Mouse (Mus musculus) cortical plate, adult 2 months (tissue): ENCODE data around the gene Nat14. TPM values are rescaled to one million over a fixed set of nuclear protein-coding genes. Genes with fewer than 3 reads are reported as not detected.
A peak's percentile ranks its signal among the peaks of the same experiment; 100 is the strongest.

Experiments used
- H3K27ac ChIP-seq: fragments of 200-500 bp; 2 replicates; pipeline ENCODE4 v1.5.1; 2012; ENCODE audit warnings: low read length, control low read depth, inconsistent platforms; ENCODE audit not compliant: insufficient read depth
- H3K4me1 ChIP-seq: fragments of 200-500 bp; 2 replicates; pipeline ENCODE4 v1.6.1; 2011; ENCODE audit warnings: low read length; ENCODE audit not compliant: control insufficient read depth, insufficient read depth
- H3K4me3 ChIP-seq: fragments of 200-500 bp; 2 replicates; pipeline ENCODE4 v1.5.1; 2011; ENCODE audit warnings: mild to moderate bottlenecking, low read length, control low read depth; ENCODE audit not compliant: insufficient read depth
- CTCF ChIP-seq: fragments of 200-500 bp; IDR thresholded peaks from 2 replicates; pipeline ENCODE4 v1.5.1; 2011; ENCODE audit warnings: mild to moderate bottlenecking, control low read depth, low read length; ENCODE audit not compliant: insufficient read depth; ENCODE audit errors: extremely low read depth
- POLR2A ChIP-seq: fragments of 200-500 bp; IDR thresholded peaks from 2 replicates; pipeline ENCODE4 v1.6.1; 2011; ENCODE audit warnings: mild to moderate bottlenecking, low read length, control low read depth; ENCODE audit not compliant: insufficient read depth; ENCODE audit errors: extremely low read depth
- polyA plus RNA-seq: library from polyadenylated mRNA; depleted of rRNA; stranded (reverse); fragments of >200 nt; gene quantifications from 2 replicates; pipeline ENCODE4 v1.2.3, GENCODE M21; 2012; rRNA removed

Nat14 gene
- polyA plus RNA-seq, 1 experiment: 94.0 TPM

DNA sequence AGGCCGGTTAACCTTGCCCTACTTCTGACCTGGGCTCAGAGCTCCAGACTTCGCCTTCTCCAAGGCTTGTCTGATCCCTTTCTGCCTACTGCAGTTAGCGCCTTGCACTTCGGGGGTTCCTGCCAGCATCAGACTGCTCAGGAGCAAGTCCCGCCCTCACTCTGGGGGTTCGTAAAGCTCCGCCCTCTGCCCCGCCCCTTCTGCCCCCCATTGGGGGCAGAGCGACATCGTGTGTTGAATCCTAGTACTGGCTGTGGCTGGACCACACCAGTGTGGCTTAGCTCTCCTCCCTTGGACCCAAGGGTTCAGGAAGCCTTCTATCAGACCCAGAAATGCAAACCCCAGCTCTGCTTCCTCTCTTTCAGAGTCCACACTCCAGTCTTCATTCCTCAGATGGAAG is 42.4 kb downstream of the Nat14 start, which contains the start of gene Sbk2:
Sbk2 (minus strand) TSS at position 135 of the 400 bp plus-strand sequence.
- peak; percentile 62 for TF ChIP-seq CTCF
- TF ChIP-seq POLR2A: no peak
- Histone ChIP-seq H3K4me1 (no peaks in the 10 kb centered on the region), H3K4me3 (no peak within 1 kb of the TSS), H3K27ac (no peak within 1 kb of the TSS)

GRCm38 (mm10) chr7:4964988-4965387 is 43.2 kb downstream of the Nat14 start:
- Histone ChIP-seq H3K4me1 (no peaks in the 10 kb centered on the region), H3K27ac (no peak overlapping the region), H3K4me3 (no peak overlapping the region)
- TF ChIP-seq POLR2A (no peak), CTCF (no peak)

DNA sequence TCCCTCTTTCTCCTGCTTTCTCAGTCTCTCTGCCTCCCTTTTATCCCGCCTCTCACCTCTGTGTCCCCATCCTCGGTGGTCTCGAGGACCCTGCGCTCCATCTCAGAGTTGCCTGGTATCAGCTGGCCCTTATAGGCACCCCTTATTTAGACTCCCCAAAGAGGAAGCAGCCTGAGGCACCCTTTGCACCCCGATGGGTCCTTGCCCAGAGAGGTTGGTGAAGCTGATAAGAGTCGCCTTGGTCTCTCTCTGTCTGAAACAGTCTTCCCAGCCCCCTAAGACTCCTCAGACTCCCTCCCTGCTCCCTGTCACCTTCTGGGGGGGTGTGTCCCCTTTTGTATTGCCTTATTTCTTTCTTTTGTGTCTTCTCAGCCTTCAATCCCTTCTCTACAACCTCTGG is 49.2 kb downstream of the Nat14 start, which contains the start of gene Sbk3:
Sbk3 (minus strand) TSS at position 101 of the 400 bp plus-strand sequence.
- no peak within 1 kb of the TSS for H3K27ac ChIP-seq

DNA sequence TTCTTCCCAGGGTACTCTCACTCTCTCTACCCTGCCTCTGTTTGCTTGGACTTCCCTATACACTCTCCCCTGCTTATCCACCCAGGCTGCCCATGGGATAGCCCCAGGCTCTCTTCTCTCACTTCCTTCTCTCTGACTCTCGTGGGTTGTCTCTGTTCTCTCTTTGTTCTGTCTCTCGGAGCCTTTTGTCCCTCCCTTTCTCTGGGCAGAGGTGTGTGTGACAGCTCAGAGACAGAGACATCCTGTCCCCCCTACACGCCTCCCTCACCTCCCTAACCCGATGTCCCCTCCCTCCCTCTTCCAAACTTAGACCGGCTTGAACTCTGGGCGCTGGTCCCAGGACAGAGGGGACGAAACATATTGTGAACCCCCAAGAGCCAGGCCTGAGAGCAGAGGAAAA is 49.9 kb downstream of the Nat14 start:
- H3K4me3 ChIP-seq: no peak overlapping the region
- TF ChIP-seq CTCF (no peak), POLR2A (no peak)
- H3K4me1 ChIP-seq: no peaks in the 10 kb centered on the region
- H3K27ac ChIP-seq: no peak overlapping the region

More for the DNA sequence above, 49.2 kb downstream of the Nat14 start, which contains the start of gene Sbk3:
- no peak within 1 kb of the TSS for H3K4me3 ChIP-seq
- no peaks in the 10 kb centered on the region for H3K4me1 ChIP-seq
- TF ChIP-seq POLR2A: no peak
- TF ChIP-seq CTCF: no peak

GRCm38 (mm10) chr7:4972321-4973047 is 50.7 kb downstream of the Nat14 start:
- Histone ChIP-seq H3K27ac (no peak overlapping the region), H3K4me1 (no peaks in the 10 kb centered on the region), H3K4me3 (no peak overlapping the region)
- TF ChIP-seq CTCF (no peak), POLR2A (no peak)

Other genes with a start within 250 kb of the Nat14 start
- 107 and 108 TPM in 2 replicates for gene Hspbp1, start 237.0 kb upstream of the Nat14 start, polyA plus RNA-seq
- gene Brsk1, start 231.4 kb upstream of the Nat14 start, polyA plus RNA-seq: 305 and 330 TPM in 2 replicates
- gene Tmem150b, start 196.8 kb upstream of the Nat14 start, polyA plus RNA-seq: 0.09 TPM in 1 of 2 replicates, not detected in the other
- 60.1 and 66.9 TPM in 2 replicates for gene Kmt5c, start 181.9 kb upstream of the Nat14 start, polyA plus RNA-seq
- 15.1 and 20.3 TPM in 2 replicates for gene Cox6b2, start 168.9 kb upstream of the Nat14 start, polyA plus RNA-seq
- not detected in 2 replicates for gene Fam71e2, start 150.7 kb upstream of the Nat14 start, polyA plus RNA-seq
- gene Il11, start 139.2 kb upstream of the Nat14 start, polyA plus RNA-seq: 0.35 and 0.36 TPM in 2 replicates
- not detected in 2 replicates for gene Tmem190, start 139.1 kb upstream of the Nat14 start, polyA plus RNA-seq
- gene Tmem238, start 132.4 kb upstream of the Nat14 start, polyA plus RNA-seq: 4.6 and 4.9 TPM in 2 replicates
- 257 and 299 TPM in 2 replicates for gene Rpl28, start 129.2 kb upstream of the Nat14 start, polyA plus RNA-seq
- gene Ube2s, start 109.4 kb upstream of the Nat14 start, polyA plus RNA-seq: 177 and 181 TPM in 2 replicates
- gene Shisa7, start 77.3 kb upstream of the Nat14 start, polyA plus RNA-seq: 135 and 143 TPM in 2 replicates
- gene Isoc2b, start 51.8 kb upstream of the Nat14 start, polyA plus RNA-seq: 12.3 and 15.7 TPM in 2 replicates
- 11.7 and 11.8 TPM in 2 replicates for gene Isoc2a, start 44.9 kb upstream of the Nat14 start, polyA plus RNA-seq
- gene Gm36210, start 15.5 kb upstream of the Nat14 start, polyA plus RNA-seq: 0.31 and 0.32 TPM in 2 replicates
- 9.7 TPM in 2 replicates for gene Zfp628, start 6.8 kb upstream of the Nat14 start, polyA plus RNA-seq
- 3.8 and 4.1 TPM in 2 replicates for gene Ssc5d, start 3.8 kb downstream of the Nat14 start, polyA plus RNA-seq
- 0.32 and 0.48 TPM in 2 replicates for gene Sbk2, start 42.4 kb downstream of the Nat14 start, polyA plus RNA-seq
- gene Sbk3, start 49.1 kb downstream of the Nat14 start, polyA plus RNA-seq: 1.2 TPM in 2 replicates
- gene Zfp579, start 74.1 kb downstream of the Nat14 start, polyA plus RNA-seq: 38.0 and 39.2 TPM in 2 replicates
- 15.3 and 15.6 TPM in 2 replicates for gene Zfp524, start 92.4 kb downstream of the Nat14 start, polyA plus RNA-seq
- gene Fiz1, start 92.7 kb downstream of the Nat14 start, polyA plus RNA-seq: 21.5 TPM in 2 replicates
- gene Gm44973, start 93.5 kb downstream of the Nat14 start, polyA plus RNA-seq: not detected in 2 replicates
- 28.7 and 30.0 TPM in 2 replicates for gene Zfp865, start 98.3 kb downstream of the Nat14 start, polyA plus RNA-seq
- 68.6 and 70.2 TPM in 2 replicates for gene Ccdc106, start 98.5 kb downstream of the Nat14 start, polyA plus RNA-seq
- gene 4632433K11Rik, start 112.1 kb downstream of the Nat14 start, polyA plus RNA-seq: not detected in 2 replicates
- gene Zfp784, start 116.4 kb downstream of the Nat14 start, polyA plus RNA-seq: 5.7 and 6.5 TPM in 2 replicates
- 34.4 and 36.9 TPM in 2 replicates for gene Zfp580, start 129.5 kb downstream of the Nat14 start, polyA plus RNA-seq
- 184 TPM in 2 replicates for gene U2af2, start 140.1 kb downstream of the Nat14 start, polyA plus RNA-seq
- 420 and 464 TPM in 2 replicates for gene Epn1, start 158.2 kb downstream of the Nat14 start, polyA plus RNA-seq
- not detected in 2 replicates for gene Rfpl4, start 194.9 kb downstream of the Nat14 start, polyA plus RNA-seq
- 0.27 and 0.36 TPM in 2 replicates for gene Rasl2-9, start 203.9 kb downstream of the Nat14 start, polyA plus RNA-seq
- not detected in 2 replicates for gene Vmn1r55, start 227.6 kb downstream of the Nat14 start, polyA plus RNA-seq